Mouse (Mus musculus): ENCODE data around the gene Msmp. TPM values are rescaled to one million over a fixed set of nuclear protein-coding genes. Genes with fewer than 3 reads are reported as not detected.

Gene Msmp
- polyA plus RNA-seq, 1 experiment from 2014 or later: not detected

Small RNA genes within 50 kb of the gene (microRNA-seq; reads per million reads assigned to microRNA genes)
- gene Gm25262 (ENCODE audit: borderline number of aligned reads): 0.20 reads per million

Other genes with a start within 250 kb of the Msmp start
- gene Rusc2, start 202.5 kb downstream of the Msmp start, polyA plus RNA-seq (2014; fragmentation: Nextera tagmentation; extraction: Ambion mirVana): 6.3 and 7.8 TPM in 2 replicates
- 0.23 TPM in 1 of 2 replicates, not detected in the other for gene Fam166b, start 155.4 kb downstream of the Msmp start, polyA plus RNA-seq (2014; fragmentation: Nextera tagmentation; extraction: Ambion mirVana)
- gene Tesk1, start 142.6 kb downstream of the Msmp start, polyA plus RNA-seq (2014; fragmentation: Nextera tagmentation; extraction: Ambion mirVana): 5.0 and 6.1 TPM in 2 replicates
- 1.8 and 3.3 TPM in 2 replicates for gene Cd72, start 129.9 kb downstream of the Msmp start, polyA plus RNA-seq (2014; fragmentation: Nextera tagmentation; extraction: Ambion mirVana)
- gene Sit1, start 100.8 kb downstream of the Msmp start, polyA plus RNA-seq (2014; fragmentation: Nextera tagmentation; extraction: Ambion mirVana): not detected in 2 replicates
- 73.6 and 75.8 TPM in 2 replicates for gene Ccdc107, start 91.6 kb downstream of the Msmp start, polyA plus RNA-seq (2014; fragmentation: Nextera tagmentation; extraction: Ambion mirVana)
- 34.2 and 35.7 TPM in 2 replicates for gene Arhgef39, start 84.8 kb downstream of the Msmp start, polyA plus RNA-seq (2014; fragmentation: Nextera tagmentation; extraction: Ambion mirVana)
- gene Car9, start 77.5 kb downstream of the Msmp start, polyA plus RNA-seq (2014; fragmentation: Nextera tagmentation; extraction: Ambion mirVana): 1.7 and 3.2 TPM in 2 replicates
- 155 and 162 TPM in 2 replicates for gene Tpm2, start 60.7 kb downstream of the Msmp start, polyA plus RNA-seq (2014; fragmentation: Nextera tagmentation; extraction: Ambion mirVana)
- gene Creb3, start 22.2 kb downstream of the Msmp start, polyA plus RNA-seq (2014; fragmentation: Nextera tagmentation; extraction: Ambion mirVana): 59.7 and 77.1 TPM in 2 replicates
- 74.2 and 86.2 TPM in 2 replicates for gene Tln1, start 21.8 kb downstream of the Msmp start, polyA plus RNA-seq (2014; fragmentation: Nextera tagmentation; extraction: Ambion mirVana)
- gene Rgp1, start 5.8 kb downstream of the Msmp start, polyA plus RNA-seq (2014; fragmentation: Nextera tagmentation; extraction: Ambion mirVana): 20.1 and 32.5 TPM in 2 replicates
- gene Gba2, start 5.6 kb downstream of the Msmp start, polyA plus RNA-seq (2014; fragmentation: Nextera tagmentation; extraction: Ambion mirVana): 14.3 and 18.4 TPM in 2 replicates
- gene Npr2, start 47.4 kb upstream of the Msmp start, polyA plus RNA-seq (2014; fragmentation: Nextera tagmentation; extraction: Ambion mirVana): 7.2 and 7.8 TPM in 2 replicates
- gene Spag8, start 69.1 kb upstream of the Msmp start, polyA plus RNA-seq (2014; fragmentation: Nextera tagmentation; extraction: Ambion mirVana): 0.29 and 0.38 TPM in 2 replicates
- gene Hint2, start 72.0 kb upstream of the Msmp start, polyA plus RNA-seq (2014; fragmentation: Nextera tagmentation; extraction: Ambion mirVana): 128 and 131 TPM in 2 replicates
- gene Tmem8b, start 84.5 kb upstream of the Msmp start, polyA plus RNA-seq (2014; fragmentation: Nextera tagmentation; extraction: Ambion mirVana): 2.7 and 3.3 TPM in 2 replicates
- gene Fam221b, start 84.7 kb upstream of the Msmp start, polyA plus RNA-seq (2014; fragmentation: Nextera tagmentation; extraction: Ambion mirVana): 3.4 and 3.9 TPM in 2 replicates
- gene Olfr70, start 116.3 kb upstream of the Msmp start, polyA plus RNA-seq (2014; fragmentation: Nextera tagmentation; extraction: Ambion mirVana): not detected in 2 replicates
- not detected in 2 replicates for gene Olfr71, start 125.8 kb upstream of the Msmp start, polyA plus RNA-seq (2014; fragmentation: Nextera tagmentation; extraction: Ambion mirVana)
- 0.59 and 0.99 TPM in 2 replicates for gene Hrct1, start 142.7 kb upstream of the Msmp start, polyA plus RNA-seq (2014; fragmentation: Nextera tagmentation; extraction: Ambion mirVana)
- 0.16 and 0.24 TPM in 2 replicates for gene Spaar, start 145.5 kb upstream of the Msmp start, polyA plus RNA-seq (2014; fragmentation: Nextera tagmentation; extraction: Ambion mirVana)
- gene Olfr159, start 186.5 kb upstream of the Msmp start, polyA plus RNA-seq (2014; fragmentation: Nextera tagmentation; extraction: Ambion mirVana): not detected in 2 replicates
- gene Olfr156, start 239.4 kb upstream of the Msmp start, polyA plus RNA-seq (2014; fragmentation: Nextera tagmentation; extraction: Ambion mirVana): not detected in 2 replicates

Measured in heart, embryonic 11.5 days (tissue).